Mouse (Mus musculus) testis, adult 2 months (tissue): Measurements from ENCODE around the gene Tex13c2. TPM values are rescaled to one million over a fixed set of nuclear protein-coding genes. Genes with fewer than 3 reads are reported as not detected.

Source experiments
- H3K27ac ChIP-seq: fragments of 200-500 bp; 2 replicates; pipeline ENCODE4 v1.5.1; 2012; ENCODE audit warnings: low read depth, low read length; ENCODE audit not compliant: control insufficient read depth, insufficient read depth
- H3K27me3 ChIP-seq: fragments of 200-500 bp; 2 replicates; pipeline ENCODE4 v1.6.1; 2012; ENCODE audit warnings: mild to moderate bottlenecking, low read length, moderate library complexity; ENCODE audit not compliant: control insufficient read depth, insufficient read depth
- H3K36me3 ChIP-seq: fragments of 200-500 bp; 2 replicates; pipeline ENCODE4 v1.6.1; 2012; ENCODE audit warnings: mild to moderate bottlenecking, low read length; ENCODE audit not compliant: control insufficient read depth, insufficient read depth
- H3K4me1 ChIP-seq: fragments of 200-500 bp; 2 replicates; pipeline ENCODE4 v1.6.1; 2012; ENCODE audit warnings: low read length; ENCODE audit not compliant: control insufficient read depth, insufficient read depth
- H3K4me3 ChIP-seq: fragments of 200-500 bp; 2 replicates; pipeline ENCODE4 v1.5.1; 2012; ENCODE audit warnings: low read depth, mild to moderate bottlenecking, low read length, moderate library complexity, mixed read lengths; ENCODE audit not compliant: control insufficient read depth
- CTCF ChIP-seq: fragments of 200-500 bp; IDR thresholded peaks from 2 replicates; pipeline ENCODE4 v1.5.1; 2012; ENCODE audit warnings: low read depth, mild to moderate bottlenecking, inconsistent platforms, low read length, moderate library complexity; ENCODE audit not compliant: control insufficient read depth, insufficient read depth, insufficient replicate concordance
- POLR2A ChIP-seq: fragments of 200-500 bp; IDR thresholded peaks from 2 replicates; pipeline ENCODE4 v1.6.1; 2012; ENCODE audit warnings: low read depth, mild to moderate bottlenecking, inconsistent platforms, low read length, moderate library complexity; ENCODE audit not compliant: control insufficient read depth
- polyA plus RNA-seq: library from polyadenylated mRNA; depleted of rRNA; stranded (reverse); fragments of >200 nt; gene quantifications from 2 replicates; pipeline ENCODE4 v1.2.3, GENCODE M21; 2012; rRNA removed

Tex13c2 gene
- polyA plus RNA-seq, 1 experiment = 5.3 TPM

- no peaks in the 10 kb centered on the region for H3K27me3 ChIP-seq
These were observed 21.6 kb downstream of the Tex13c2 start for GRCm38 (mm10) chrX:42511105-42511504.

GRCm38 (mm10) chrX:42512567-42512966 is 23.1 kb downstream of the Tex13c2 start:
- TF ChIP-seq CTCF (no peak), POLR2A (no peak)
- no peaks in the 10 kb centered on the region for H3K27me3 ChIP-seq
- H3K27ac ChIP-seq = no peak overlapping the region
- no peak overlapping the region for H3K4me3 ChIP-seq
- no peaks in the 10 kb centered on the region for H3K36me3 ChIP-seq
- H3K4me1 ChIP-seq = no peaks in the 10 kb centered on the region

More at GRCm38 (mm10) chrX:42511105-42511504, 21.6 kb downstream of the Tex13c2 start:
- TF ChIP-seq POLR2A = no peak
- TF ChIP-seq CTCF = no peak
- Histone ChIP-seq H3K36me3 (no peaks in the 10 kb centered on the region), H3K27ac (no peak overlapping the region), H3K4me3 (no peak overlapping the region), H3K4me1 (no peaks in the 10 kb centered on the region)

- TF ChIP-seq CTCF (no peak), POLR2A (no peak)
- H3K36me3 ChIP-seq = no peaks in the 10 kb centered on the region
- H3K27ac ChIP-seq = no peak overlapping the region
- H3K4me1 ChIP-seq = no peaks in the 10 kb centered on the region
- no peak overlapping the region for H3K4me3 ChIP-seq
- H3K27me3 ChIP-seq = no peaks in the 10 kb centered on the region
These were observed 33.4 kb downstream of the Tex13c2 start for GRCm38 (mm10) chrX:42522868-42523267.

GRCm38 (mm10) chrX:42530703-42531102 is 41.2 kb downstream of the Tex13c2 start:
- peaks cover 2% of the 10 kb centered on the region; the same call in 1 of the 2 replicates for H3K4me1 ChIP-seq
- no peaks in the 10 kb centered on the region for H3K36me3 ChIP-seq
- H3K27me3 ChIP-seq = no peaks in the 10 kb centered on the region
- H3K27ac ChIP-seq = no peak overlapping the region
- H3K4me3 ChIP-seq = no peak overlapping the region
- no peak for TF ChIP-seq CTCF
- TF ChIP-seq POLR2A = no peak

- Histone ChIP-seq H3K4me3 (no peak overlapping the region), H3K36me3 (no peaks in the 10 kb centered on the region), H3K27me3 (no peaks in the 10 kb centered on the region), H3K4me1 (no peaks in the 10 kb centered on the region), H3K27ac (no peak overlapping the region)
- TF ChIP-seq CTCF (no peak), POLR2A (no peak)
These were observed 50.7 kb downstream of the Tex13c2 start for GRCm38 (mm10) chrX:42540030-42540755.

- Histone ChIP-seq H3K27ac (no peak overlapping the region), H3K27me3 (no peaks in the 10 kb centered on the region), H3K4me3 (no peak overlapping the region), H3K36me3 (no peaks in the 10 kb centered on the region), H3K4me1 (no peaks in the 10 kb centered on the region)
- no peak for TF ChIP-seq POLR2A
- no peak for TF ChIP-seq CTCF
These were observed 51.2 kb downstream of the Tex13c2 start for GRCm38 (mm10) chrX:42540756-42541053.

Other genes with a start within 250 kb of the Tex13c2 start
- gene Sh2d1a, start 12.8 kb downstream of the Tex13c2 start, polyA plus RNA-seq = not detected in 2 replicates